Mouse (Mus musculus) midbrain, embryonic 15.5 days (tissue): ENCODE results near the gene Fbp2. TPM values are rescaled to one million over a fixed set of nuclear protein-coding genes. Genes with fewer than 3 reads are reported as not detected.
A peak's percentile ranks its signal among the peaks of the same experiment; 100 is the strongest.
"Not testable (repeated sequence)": the region's sequence is repeated elsewhere in the genome, so short reads cannot be mapped to it uniquely, and the experiment has no call there.

Experiments used
- ATAC-seq: fragments of 200-750 bp; cut with Nextera tagmentation; replicated peaks from 2 replicates; pipeline ENCODE4 v1.8.0; 2017; ENCODE audit warnings: moderate TSS enrichment
- H3K27ac ChIP-seq: fragments of 300-500 bp; sonication (generic); 2 replicates; pipeline ENCODE4 v1.5.1; 2015; ENCODE audit warnings: mild to moderate bottlenecking, inconsistent platforms
- H3K27me3 ChIP-seq: fragments of 300-500 bp; sonication (generic); replicated peaks from 2 replicates; pipeline ENCODE4 v1.6.1; 2015; ENCODE audit warnings: inconsistent platforms
- H3K36me3 ChIP-seq: fragments of 300-500 bp; sonication (generic); replicated peaks from 2 replicates; pipeline ENCODE4 v1.6.1; 2015; ENCODE audit warnings: inconsistent platforms
- H3K4me1 ChIP-seq: fragments of 300-500 bp; sonication (generic); 2 replicates; pipeline ENCODE4 v1.6.1; 2015; ENCODE audit warnings: inconsistent platforms
- H3K4me2 ChIP-seq: fragments of 300-500 bp; sonication (generic); 2 replicates; pipeline ENCODE4 v1.6.1; 2015; ENCODE audit warnings: inconsistent platforms, mild to moderate bottlenecking, moderate library complexity
- H3K4me3 ChIP-seq: fragments of 300-500 bp; sonication (generic); 2 replicates; pipeline ENCODE4 v1.5.1; 2015; ENCODE audit warnings: mild to moderate bottlenecking, inconsistent platforms
- H3K9ac ChIP-seq: fragments of 300-500 bp; sonication (generic); 2 replicates; pipeline ENCODE4 v1.6.1; 2015; ENCODE audit warnings: mild to moderate bottlenecking, inconsistent platforms
- H3K9me3 ChIP-seq: fragments of 300-500 bp; sonication (generic); 2 replicates; pipeline ENCODE4 v1.6.1; 2016; ENCODE audit warnings: inconsistent platforms
- WGBS: fragments of 180-500 bp; shearing (Covaris S2); methylation state at CpG from one replicate; pipeline ENCODE4 v1.1.7; 2015; ENCODE audit warnings: mixed read lengths; 5-methylcytosine and 5-hydroxymethylcytosine counted together
- polyA plus RNA-seq: library from polyadenylated mRNA; unstranded; fragments of >200 nt; fragmentation: Nextera tagmentation; extraction: Ambion mirVana; gene quantifications from 2 replicates; pipeline ENCODE4 v1.2.1, GENCODE M21; 2015

Gene Fbp2
- polyA plus RNA-seq, 1 experiment from 2014 or later, result 1.1 TPM

DNA sequence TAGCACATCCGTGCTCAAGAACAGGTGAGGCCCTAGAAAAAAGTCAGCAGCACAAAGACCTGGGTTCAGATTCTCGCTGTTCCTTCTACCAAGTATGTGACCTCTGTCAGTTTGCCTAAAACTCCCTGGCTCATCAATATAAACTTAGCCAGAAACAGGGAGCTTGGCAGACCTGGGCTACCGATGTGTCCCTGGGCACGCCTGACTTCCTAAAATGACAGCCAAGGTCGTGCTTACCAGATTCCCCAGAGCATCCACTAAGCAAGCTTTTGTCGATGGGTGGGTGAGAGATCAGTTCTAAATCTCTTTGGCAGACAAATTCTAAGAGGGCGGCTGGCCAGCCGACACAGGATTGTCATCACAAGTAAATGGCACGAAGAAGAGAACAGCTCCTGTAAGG, 23.1 kb upstream of the Fbp2 start:
- H3K27me3 ChIP-seq, result no peaks in the 10 kb centered on the region
- no peak for ATAC-seq
- H3K4me2 ChIP-seq, result no peak overlapping the region
- H3K9me3 ChIP-seq, result no peaks in the 10 kb centered on the region
- 81% methylated on average over 9 of the region's 9 CpGs for WGBS
- H3K4me1 ChIP-seq, result no peaks in the 10 kb centered on the region
- no peak overlapping the region for H3K4me3 ChIP-seq
- no peak overlapping the region for H3K9ac ChIP-seq
- H3K27ac ChIP-seq, result no peak overlapping the region
- no peaks in the 10 kb centered on the region for H3K36me3 ChIP-seq

DNA sequence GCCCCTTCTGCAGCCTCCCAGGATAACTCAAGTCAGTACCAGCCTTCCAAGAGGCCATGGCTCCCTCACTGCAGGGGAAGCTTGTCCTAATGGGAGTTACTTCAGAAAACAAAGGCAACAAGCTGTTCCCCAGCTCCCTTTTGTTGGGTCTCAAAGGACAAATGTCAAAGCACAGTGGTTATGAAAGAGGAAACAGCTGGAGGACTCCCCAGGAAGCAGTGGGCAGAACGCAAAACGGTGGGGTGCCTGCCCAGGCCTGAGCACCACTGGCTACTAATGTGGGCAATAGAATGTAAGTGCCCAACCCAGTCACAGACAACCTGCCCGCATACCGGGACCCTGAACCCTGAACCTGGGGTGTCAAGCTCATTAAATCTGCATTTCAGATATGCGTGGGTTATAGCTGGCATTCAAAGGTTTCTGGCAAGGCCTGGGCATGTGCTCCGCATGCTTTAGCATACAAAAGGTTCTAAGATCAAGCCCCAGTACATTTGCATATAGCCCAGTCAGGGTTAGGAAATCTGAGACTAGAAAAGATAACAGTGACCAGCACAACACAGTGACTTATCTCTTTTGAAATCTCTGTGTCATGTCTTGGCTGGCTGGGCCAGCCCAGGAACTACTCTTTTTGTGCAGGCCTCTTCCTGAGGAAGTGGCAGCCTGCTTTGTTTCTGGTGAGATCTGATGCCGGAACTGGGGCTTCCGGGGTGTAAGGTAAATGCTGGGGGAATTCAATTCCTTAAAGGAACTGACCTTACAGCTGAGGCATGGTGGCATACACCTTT, 21.8 kb upstream of the Fbp2 start:
- Histone ChIP-seq H3K4me1 (no peaks in the 10 kb centered on the region), H3K27me3 (no peaks in the 10 kb centered on the region), H3K4me2 (no peak overlapping the region), H3K4me3 (no peak overlapping the region), H3K9ac (no peak overlapping the region), H3K9me3 (no peaks in the 10 kb centered on the region), H3K27ac (no peak overlapping the region), H3K36me3 (no peaks in the 10 kb centered on the region)
- 24% methylated on average over 8 of the region's 8 CpGs for WGBS
- ATAC-seq, result no peak

DNA sequence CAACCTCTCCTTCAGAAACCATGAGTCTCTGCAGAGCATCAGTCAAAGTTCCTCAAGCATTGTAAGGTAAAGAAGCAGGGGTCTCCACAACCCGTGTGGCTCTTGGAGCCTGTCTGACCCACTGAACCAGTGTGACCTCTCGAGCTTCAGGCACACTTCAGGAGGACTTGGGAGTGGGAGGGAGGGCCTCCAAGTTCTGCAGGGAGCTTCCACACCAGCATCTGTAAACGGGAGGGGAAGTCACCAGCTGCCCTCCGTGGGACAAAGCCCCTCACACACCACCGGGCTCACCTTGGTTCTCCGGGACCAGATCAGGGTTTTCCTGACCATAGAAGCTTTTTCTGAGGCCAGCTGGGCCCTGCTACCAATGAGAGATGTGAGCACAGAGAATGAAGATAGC, 21.2 kb upstream of the Fbp2 start:
- no peaks in the 10 kb centered on the region for H3K4me1 ChIP-seq
- H3K9ac ChIP-seq, result no peak overlapping the region
- 24% methylated on average over 6 of the region's 6 CpGs for WGBS
- H3K4me2 ChIP-seq, result no peak overlapping the region
- no peak overlapping the region for H3K4me3 ChIP-seq
- H3K9me3 ChIP-seq, result no peaks in the 10 kb centered on the region
- H3K36me3 ChIP-seq, result no peaks in the 10 kb centered on the region
- ATAC-seq, result no peak
- no peak overlapping the region for H3K27ac ChIP-seq
- no peaks in the 10 kb centered on the region for H3K27me3 ChIP-seq

DNA sequence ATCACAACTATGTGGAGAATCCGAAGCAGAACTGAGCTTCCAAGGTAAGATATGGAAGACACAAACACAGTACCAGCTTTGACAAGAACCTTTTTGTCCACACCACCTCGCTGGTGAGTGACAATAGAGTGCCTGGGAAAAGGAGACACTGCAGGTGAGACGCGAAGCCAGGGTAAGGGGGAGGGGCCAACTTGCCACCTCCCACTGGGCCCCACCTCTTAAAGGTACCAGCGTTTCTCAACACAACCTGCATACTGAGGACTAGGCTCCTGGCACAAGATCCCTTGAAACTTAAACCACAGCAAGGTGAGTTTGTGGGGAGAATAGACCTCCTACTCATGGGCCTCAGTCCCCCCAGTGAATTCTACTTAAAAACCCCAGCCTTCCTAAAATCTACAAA, 19.0 kb upstream of the Fbp2 start:
- no peak overlapping the region for H3K4me3 ChIP-seq
- WGBS, result 9% methylated on average over 5 of the region's 5 CpGs
- H3K27ac ChIP-seq, result no peak overlapping the region
- no peaks in the 10 kb centered on the region for H3K36me3 ChIP-seq
- no peaks in the 10 kb centered on the region for H3K4me1 ChIP-seq
- no peak overlapping the region for H3K4me2 ChIP-seq
- H3K9me3 ChIP-seq, result no peaks in the 10 kb centered on the region
- no peak overlapping the region for H3K9ac ChIP-seq
- ATAC-seq, result no peak
- H3K27me3 ChIP-seq, result no peaks in the 10 kb centered on the region

DNA sequence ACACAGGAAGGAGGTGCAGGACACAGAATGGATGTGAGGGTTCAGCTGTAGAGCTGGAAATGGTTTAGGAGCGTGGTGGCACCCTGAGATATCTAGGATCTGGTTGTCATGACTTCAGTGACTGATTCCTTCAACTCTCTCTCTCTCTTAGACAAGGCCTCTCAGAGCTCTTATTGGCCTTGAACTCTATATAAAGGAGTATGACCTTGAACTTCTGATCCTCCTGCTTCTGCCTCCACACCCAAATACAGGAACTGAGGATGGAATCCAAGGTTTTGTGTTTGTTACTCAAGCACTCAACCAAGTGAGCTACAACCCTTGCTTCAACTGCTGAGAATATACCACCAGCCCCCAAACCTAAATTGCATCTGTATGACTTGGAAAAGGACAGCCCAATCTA, 17.9 kb upstream of the Fbp2 start:
- no peak for ATAC-seq
- H3K4me2 ChIP-seq, result no peak overlapping the region
- no peaks in the 10 kb centered on the region for H3K9me3 ChIP-seq
- H3K4me1 ChIP-seq, result no peaks in the 10 kb centered on the region
- H3K4me3 ChIP-seq, result no peak overlapping the region
- H3K27ac ChIP-seq, result no peak overlapping the region
- no peaks in the 10 kb centered on the region for H3K36me3 ChIP-seq
- H3K27me3 ChIP-seq, result no peaks in the 10 kb centered on the region
- 58% methylated on average over 1 of the region's 1 CpGs for WGBS
- no peak overlapping the region for H3K9ac ChIP-seq

DNA sequence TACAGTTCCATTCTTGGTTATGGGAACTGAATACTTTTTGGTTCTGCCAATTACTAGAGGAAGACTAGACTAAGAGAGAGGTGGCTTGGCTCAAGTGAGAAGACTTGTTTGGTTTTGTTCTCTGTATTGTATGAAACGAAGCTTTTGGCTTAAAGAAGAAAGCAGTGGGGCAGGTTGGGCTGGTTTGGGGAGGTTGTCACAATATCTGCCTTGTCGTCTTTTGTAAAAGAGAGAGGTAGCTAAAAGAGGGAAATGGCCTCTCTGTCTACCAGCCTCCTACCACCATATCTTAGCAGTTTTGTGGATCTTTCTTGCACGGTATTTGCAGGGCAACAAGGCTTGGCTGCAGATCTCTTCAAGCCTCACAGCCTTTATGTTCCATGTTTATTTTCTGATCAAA, 14.0 kb upstream of the Fbp2 start:
- H3K4me2 ChIP-seq, result no peak overlapping the region
- H3K27ac ChIP-seq, result no peak overlapping the region
- no peaks in the 10 kb centered on the region for H3K4me1 ChIP-seq
- no peak overlapping the region for H3K9ac ChIP-seq
- no peak overlapping the region for H3K4me3 ChIP-seq
- no peaks in the 10 kb centered on the region for H3K9me3 ChIP-seq
- 67% methylated on average over 3 of the region's 3 CpGs for WGBS
- no peaks in the 10 kb centered on the region for H3K27me3 ChIP-seq
- no peaks in the 10 kb centered on the region for H3K36me3 ChIP-seq
- no peak for ATAC-seq

DNA sequence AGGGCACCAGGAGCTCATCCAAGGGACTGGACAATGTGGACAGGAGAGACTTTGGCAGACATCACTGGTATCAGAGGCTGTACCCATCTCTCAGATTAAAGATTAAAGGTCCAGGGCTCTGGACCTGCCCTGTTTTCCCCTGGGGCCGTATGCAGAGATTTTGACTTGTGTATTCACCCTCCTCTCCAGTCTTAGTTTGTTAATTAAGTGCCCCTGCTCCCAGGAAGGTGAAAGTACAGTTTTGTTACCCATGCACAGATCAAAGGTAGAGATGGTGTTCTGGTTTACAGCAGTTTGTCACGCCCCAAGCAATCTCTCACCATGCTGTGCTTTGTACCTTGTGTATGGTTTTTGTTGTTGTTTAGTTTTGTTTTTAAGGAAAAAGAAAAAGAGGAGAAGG, 12.4 kb upstream of the Fbp2 start:
- no peak overlapping the region for H3K9ac ChIP-seq
- no peak overlapping the region for H3K4me3 ChIP-seq
- no peak overlapping the region for H3K4me2 ChIP-seq
- H3K36me3 ChIP-seq, result no peaks in the 10 kb centered on the region
- ATAC-seq, result no peak
- WGBS, result 95% methylated on average over 2 of the region's 2 CpGs
- H3K9me3 ChIP-seq, result no peaks in the 10 kb centered on the region
- no peaks in the 10 kb centered on the region for H3K27me3 ChIP-seq
- no peaks in the 10 kb centered on the region for H3K4me1 ChIP-seq
- H3K27ac ChIP-seq, result no peak overlapping the region

DNA sequence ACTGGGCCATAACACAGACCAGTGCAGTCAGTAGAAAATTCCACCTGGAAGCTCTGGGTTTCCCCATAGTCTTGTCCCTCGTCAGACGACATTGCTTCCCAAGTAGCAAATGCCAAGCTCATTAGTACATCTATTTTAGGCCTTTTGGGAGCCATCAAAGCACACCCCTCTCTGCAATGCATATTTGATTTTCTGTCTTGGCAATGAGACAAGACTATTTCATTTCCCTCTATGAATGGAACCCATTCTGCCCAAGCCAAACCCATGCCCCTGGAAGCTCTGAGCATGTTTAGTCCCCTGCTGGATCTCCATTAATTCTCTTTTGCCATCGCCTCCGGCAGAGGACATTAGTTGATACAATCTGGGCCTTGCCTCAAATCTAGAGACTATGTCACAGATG, 8.6 kb upstream of the Fbp2 start:
- H3K4me3 ChIP-seq, result no peak overlapping the region
- H3K4me2 ChIP-seq, result no peak overlapping the region
- ATAC-seq, result peak; percentile 48
- WGBS, result 54% methylated on average over 4 of the region's 4 CpGs
- H3K4me1 ChIP-seq, result no peaks in the 10 kb centered on the region
- H3K36me3 ChIP-seq, result no peaks in the 10 kb centered on the region
- no peaks in the 10 kb centered on the region for H3K9me3 ChIP-seq
- no peak overlapping the region for H3K9ac ChIP-seq
- no peak overlapping the region for H3K27ac ChIP-seq
- H3K27me3 ChIP-seq, result no peaks in the 10 kb centered on the region

DNA sequence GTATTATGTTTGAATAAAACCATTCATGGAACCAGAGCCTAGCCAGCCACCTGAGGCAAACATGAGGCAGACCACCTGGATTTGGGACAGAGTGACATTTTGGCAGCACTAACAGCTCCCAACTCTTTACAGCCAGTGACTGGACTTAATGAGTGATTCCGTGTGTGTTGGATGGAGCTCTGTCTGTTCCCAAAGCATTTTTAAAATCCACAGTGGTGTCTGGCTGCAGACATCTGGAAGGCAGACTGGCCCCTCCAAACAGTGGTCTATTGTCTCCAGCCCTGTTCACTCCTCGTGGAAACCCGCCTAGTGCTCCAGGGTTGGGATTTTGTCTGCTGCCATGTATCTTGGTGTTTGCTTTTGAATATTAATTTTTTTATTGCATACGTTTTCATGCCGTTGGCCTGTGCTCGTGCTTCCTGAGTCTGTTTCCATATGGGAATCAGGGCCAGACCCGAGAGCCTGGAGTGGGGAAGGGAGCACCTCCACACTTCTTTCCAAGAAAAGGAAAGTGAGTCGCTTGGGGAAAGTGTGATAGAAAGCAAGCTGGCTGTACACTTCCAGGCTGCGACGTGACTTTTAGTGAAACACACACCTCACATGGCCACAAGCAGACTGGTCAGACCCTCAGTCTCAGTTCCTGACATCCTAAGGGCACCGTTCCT, 7.6 kb upstream of the Fbp2 start:
- Histone ChIP-seq H3K36me3 (no peaks in the 10 kb centered on the region), H3K27me3 (no peaks in the 10 kb centered on the region), H3K4me1 (no peaks in the 10 kb centered on the region), H3K9ac (no peak overlapping the region), H3K4me3 (no peak overlapping the region), H3K4me2 (no peak overlapping the region), H3K9me3 (no peaks in the 10 kb centered on the region), H3K27ac (no peak overlapping the region)
- ATAC-seq, result no peak
- WGBS, result 74% methylated on average over 11 of the region's 11 CpGs

DNA sequence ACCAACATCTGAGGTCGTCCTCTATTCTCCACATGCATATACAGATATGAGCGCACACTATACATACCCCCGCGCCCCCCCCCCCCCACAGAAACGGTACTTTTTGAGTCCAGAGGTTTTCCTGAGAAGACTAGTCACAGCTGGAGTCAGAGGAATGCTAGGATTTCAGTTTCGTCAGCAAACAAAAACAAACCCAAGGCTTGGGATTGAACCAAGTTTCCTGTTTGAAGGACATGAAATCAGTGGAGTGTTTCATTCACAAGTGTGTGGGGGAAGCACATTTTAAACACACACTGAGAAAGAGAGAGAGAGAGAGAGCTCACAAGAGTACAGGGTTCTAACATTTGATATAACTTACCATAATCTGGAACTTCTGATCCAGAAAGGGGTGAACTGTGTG, 5.5 kb upstream of the Fbp2 start:
- H3K27me3 ChIP-seq, result no peaks in the 10 kb centered on the region
- no peaks in the 10 kb centered on the region for H3K4me1 ChIP-seq
- WGBS, result 74% methylated on average over 6 of the region's 6 CpGs
- no peak overlapping the region for H3K4me3 ChIP-seq
- no peak for ATAC-seq
- H3K27ac ChIP-seq, result no peak overlapping the region
- H3K4me2 ChIP-seq, result no peak overlapping the region
- no peaks in the 10 kb centered on the region for H3K9me3 ChIP-seq
- no peak overlapping the region for H3K9ac ChIP-seq
- no peaks in the 10 kb centered on the region for H3K36me3 ChIP-seq

DNA sequence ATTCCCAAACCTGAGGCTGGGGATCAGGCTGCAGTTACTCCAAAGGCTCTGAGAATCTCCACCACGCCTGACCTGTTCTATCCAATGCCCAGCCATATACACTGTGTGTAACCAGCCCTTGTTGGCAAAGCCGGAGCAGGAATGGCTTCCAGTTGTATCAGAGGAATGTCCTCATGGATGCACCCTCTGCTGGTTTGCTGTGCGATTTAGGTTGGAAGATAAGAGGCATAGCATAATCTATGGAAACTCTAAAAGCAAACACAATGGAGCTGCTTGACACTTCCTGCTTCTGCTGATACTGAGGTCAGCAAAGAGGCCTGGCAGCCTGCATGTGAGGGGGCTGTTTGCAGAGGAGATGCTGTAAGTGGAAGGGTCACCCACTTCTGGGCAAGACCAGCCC, 4.7 kb upstream of the Fbp2 start:
- H3K27ac ChIP-seq, result no peak overlapping the region
- H3K4me1 ChIP-seq, result no peaks in the 10 kb centered on the region
- no peaks in the 10 kb centered on the region for H3K36me3 ChIP-seq
- H3K4me2 ChIP-seq, result no peak overlapping the region
- H3K27me3 ChIP-seq, result no peaks in the 10 kb centered on the region
- no peak overlapping the region for H3K9ac ChIP-seq
- H3K9me3 ChIP-seq, result no peaks in the 10 kb centered on the region
- no peak for ATAC-seq
- 89% methylated on average over 3 of the region's 3 CpGs for whole genome bisulfite sequencing
- no peak overlapping the region for H3K4me3 ChIP-seq

DNA sequence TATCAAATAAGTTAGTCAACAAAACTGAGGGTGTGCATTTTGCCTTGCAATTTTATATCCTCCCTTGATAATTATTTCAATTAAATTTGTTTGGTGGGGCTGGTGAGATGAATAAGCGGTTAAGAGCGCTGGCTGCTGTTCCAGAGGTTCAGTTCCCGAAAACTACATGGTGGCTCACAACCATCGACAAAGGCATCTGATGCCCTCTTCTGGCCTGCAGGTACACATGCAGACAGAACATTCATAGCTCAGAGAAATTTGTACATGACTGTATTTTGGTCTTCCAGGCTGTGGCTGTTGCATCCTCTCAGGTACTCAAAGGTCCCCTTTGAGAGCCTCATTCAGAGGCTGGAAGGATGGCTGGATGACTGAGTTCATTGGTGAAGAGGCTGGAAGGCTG, 1.8 kb upstream of the Fbp2 start:
- no peak overlapping the region for H3K27ac ChIP-seq
- no peaks in the 10 kb centered on the region for H3K27me3 ChIP-seq
- H3K4me2 ChIP-seq, result no peak overlapping the region
- H3K9ac ChIP-seq, result no peak overlapping the region
- H3K36me3 ChIP-seq, result no peaks in the 10 kb centered on the region
- WGBS, result 90% methylated on average over 4 of the region's 4 CpGs
- ATAC-seq, result no peak
- no peaks in the 10 kb centered on the region for H3K4me1 ChIP-seq
- H3K4me3 ChIP-seq, result no peak overlapping the region
- no peaks in the 10 kb centered on the region for H3K9me3 ChIP-seq

DNA sequence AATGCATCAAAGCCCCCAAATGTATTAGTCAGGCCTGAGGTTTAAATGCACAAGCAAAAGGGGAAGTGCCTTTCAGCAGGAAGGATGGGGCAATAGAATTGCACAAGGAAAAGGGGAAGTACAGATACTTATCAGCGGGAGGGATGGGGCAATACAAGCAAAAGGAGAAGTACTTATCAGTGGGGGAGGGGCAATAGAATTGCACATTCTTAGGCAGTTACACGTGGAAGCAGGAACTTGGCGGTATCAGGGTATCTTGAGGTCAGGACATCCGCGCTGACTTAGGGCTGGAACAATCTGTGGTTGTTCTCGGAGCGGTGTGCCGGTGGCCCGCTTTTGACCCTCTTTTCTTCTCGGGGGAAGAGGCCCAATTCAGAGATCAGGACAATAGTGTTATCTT, 1.0 kb upstream of the Fbp2 start:
- H3K9ac ChIP-seq, H3K27me3 ChIP-seq, H3K36me3 ChIP-seq, ATAC-seq, H3K9me3 ChIP-seq, H3K4me1 ChIP-seq, H3K4me2 ChIP-seq, H3K27ac ChIP-seq, H3K4me3 ChIP-seq: not testable (repeated sequence)
- WGBS, result 88% methylated on average over 10 of the region's 10 CpGs
